Mouse (Mus musculus): ENCODE results near the gene Camta1.

Gene Camta1

DNA sequence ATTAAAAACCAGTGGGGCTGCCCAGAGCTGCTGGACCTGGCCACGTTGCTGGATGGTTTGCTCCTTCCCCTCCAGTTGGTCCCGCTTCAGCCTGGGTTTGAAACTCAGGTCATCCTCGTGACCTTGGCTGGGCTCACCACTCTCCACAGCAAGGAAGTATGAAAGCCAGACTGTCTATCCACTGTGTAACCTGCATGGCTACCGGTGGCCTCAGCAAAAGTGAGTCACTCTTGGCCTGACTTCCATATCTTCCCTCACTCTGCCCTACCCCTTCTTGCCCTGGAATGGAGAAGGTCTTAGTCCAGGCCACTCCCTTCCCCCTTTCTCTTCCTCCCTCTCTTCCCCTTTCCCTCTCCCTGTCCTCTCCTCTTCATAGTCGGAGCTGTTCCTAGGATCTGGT, 558.2 kb downstream of the Camta1 start:
- TF ChIP-seq GATA4 (IDR thresholded peaks at IDR 0.05; ENCODE audit: insufficient replicate concordance, low read length): no peak

DNA sequence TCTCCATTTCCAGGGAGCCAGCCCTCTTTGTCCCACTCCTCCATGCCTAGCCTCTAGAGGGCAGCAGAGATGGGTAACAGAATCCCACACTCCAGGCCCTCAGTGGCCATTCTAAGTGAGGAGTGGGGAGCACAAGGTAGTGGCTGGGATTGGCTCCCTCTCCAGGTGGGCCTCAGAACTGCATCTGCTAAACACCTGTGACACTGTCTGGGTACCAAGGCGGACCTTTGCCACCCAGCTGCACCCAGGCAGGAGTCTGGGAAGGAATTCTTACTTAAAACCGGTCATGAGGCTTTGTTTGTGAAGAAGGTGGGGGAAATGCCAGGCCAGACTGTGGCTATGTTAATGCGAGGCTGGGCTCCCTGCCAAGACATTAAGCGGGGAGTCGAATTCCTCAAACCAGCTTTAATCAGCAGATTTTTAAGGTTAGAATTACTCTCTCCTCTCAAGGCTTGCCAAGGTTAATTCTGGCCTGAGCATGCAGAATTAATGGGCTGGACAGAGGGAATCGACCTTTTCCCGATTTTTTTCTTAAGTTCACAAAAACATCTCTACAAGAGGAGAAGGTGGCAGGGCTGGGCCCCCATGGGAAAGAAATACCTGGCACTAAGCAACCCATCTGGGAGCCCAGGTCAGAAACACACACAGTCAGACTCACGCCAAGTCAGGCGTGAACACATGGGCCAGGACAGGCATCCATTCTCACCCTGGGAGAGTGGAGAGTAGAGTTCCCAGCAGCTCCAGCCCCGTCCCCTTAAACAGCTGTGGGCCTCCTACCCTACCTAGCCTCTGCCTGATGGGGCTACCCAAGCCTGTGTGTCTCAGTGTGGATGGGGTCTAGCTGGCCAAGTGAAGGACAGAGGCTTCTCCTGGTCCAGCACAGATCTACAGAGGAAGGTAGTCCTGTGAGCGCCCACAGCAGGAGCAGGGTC, 559.2 kb downstream of the Camta1 start:
- TF ChIP-seq GATA4 (IDR thresholded peaks at IDR 0.05; ENCODE audit: insufficient replicate concordance, low read length): no peak

DNA sequence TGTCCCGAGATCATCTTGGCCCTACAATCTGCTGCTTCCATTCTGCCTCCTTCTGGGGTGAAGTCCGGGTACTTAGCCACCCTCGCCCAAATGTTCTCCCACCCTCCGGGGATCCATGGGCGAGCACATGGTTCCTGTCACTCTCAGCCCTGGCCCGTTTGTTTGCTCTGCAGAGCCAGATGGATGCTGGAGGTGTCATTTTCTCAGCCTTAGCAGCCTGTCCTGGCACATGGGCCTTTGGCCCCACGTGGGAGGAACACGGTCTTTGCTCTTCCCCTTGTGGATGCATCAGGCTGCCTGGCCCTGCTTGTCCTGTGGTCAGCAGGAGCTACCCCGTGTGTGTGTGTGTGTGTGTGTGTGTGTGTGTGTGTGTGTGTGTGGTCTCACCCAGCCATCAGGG, 560.3 kb downstream of the Camta1 start:
- no peak for TF ChIP-seq GATA4 (IDR thresholded peaks at IDR 0.05; ENCODE audit: insufficient replicate concordance, low read length)

DNA sequence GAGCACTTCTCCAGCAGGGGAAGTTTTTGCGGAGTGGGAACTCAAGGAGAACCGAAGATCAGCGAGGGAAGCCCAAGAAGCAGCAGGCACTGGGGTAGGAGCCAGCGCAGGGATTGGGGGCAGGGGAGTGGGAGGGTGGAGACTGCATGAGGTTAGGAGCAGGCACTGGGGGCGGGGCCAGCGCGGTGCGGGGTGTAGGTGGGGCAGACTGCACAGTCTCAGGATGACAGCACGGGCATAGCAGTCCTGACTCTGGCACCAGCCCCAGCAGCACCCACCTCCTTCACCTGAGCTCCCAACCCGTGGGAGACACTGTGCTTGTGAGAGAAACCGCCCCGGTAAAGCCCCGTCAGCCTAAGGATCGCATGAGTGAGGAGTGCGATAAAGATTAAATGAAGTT, 561.0 kb downstream of the Camta1 start:
- no peak for TF ChIP-seq GATA4 (IDR thresholded peaks at IDR 0.05; ENCODE audit: insufficient replicate concordance, low read length)

DNA sequence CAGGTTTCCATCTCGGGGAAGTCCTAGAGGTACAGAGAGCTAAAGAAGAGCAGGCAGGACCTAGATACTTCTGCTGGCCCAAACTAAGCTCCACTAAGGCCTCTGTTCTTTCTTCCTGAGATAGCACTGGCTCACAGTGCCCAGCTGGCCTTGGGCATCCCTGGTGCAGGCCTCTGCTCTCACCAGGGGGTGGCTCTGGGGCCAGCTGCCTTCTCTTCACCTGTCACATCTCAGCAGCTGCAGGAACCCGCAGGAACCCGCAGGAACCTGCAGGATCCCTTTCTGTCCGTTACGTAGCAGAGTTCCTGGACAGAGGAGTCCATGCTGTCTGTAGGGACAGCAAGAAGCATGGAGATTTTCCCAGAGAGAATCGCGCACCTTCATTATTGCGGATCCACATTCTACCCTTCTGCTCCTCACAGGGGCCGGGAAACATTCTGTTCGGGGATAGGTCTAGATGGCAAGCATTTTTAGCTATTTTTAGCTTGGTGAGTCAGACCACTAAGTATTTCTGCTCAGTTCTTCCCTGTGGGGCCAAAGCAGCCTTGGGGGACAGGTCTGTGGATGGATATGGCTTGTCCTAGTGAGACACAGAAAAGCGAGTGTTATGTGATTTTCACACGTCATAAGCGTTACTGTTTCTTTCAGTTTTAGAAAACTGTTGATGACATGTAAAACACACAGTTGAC, 566.0 kb downstream of the Camta1 start:
- TF ChIP-seq GATA4 (IDR thresholded peaks at IDR 0.05; ENCODE audit: insufficient replicate concordance, low read length): no peak

DNA sequence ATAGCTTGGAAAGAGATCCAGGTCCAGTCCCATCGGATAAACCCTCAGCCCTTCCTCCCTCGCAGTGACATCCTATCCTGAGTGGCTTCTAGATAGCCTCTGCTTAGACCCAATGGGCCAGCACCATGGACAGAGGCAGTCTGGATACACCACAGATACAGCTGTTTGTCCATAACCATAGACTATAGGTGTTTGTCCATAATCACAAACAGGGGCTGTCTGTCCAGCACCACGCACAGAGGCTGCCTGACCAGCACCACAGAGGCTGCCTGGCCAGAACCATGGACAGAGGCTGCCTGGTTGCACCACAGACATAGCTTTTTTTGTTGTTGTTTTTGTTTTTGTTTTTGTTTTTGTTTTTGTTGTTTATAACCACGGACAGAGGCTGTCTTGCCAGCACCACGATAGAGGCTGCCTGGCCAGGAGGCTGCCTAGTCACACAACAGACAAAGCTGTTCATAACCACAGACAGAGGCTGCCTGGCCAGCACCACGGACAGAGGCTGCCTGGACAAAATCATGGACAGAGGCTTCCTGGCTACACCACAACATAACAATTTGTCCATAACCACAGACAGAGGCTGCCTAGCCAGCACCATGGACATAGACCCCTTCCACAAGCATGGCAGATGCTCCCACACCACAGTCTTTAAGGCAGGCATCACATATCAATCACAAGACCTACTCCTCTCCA, 572.6 kb downstream of the Camta1 start:
- TF ChIP-seq GATA4 (IDR thresholded peaks at IDR 0.05; ENCODE audit: insufficient replicate concordance, low read length): no peak

DNA sequence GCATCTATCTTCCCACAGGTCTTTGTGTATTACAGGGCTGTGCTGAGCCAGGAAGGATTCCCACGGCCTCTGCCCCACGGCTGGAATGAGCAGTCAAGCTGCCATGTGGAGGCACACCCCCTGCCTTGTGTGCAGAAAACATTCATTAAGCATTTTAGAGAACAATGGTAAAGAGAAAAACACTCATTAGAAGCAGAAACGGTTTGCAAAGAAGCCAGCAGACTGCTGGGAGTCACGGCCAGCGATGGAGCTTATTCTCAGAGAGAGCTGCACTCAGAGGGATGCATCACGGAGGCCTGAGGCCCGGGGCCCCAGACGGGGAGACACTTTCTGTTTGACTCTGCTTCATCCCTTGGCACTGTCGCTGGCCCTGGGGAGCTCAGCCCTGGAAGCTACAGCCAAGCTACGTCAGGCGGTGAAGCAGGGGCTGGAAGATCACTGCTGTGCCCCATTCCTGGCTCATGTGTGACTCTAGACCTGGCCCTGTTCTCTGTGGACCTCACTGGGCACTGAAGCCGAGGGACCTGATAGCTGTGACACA, 575.7 kb downstream of the Camta1 start:
- TF ChIP-seq GATA4 (IDR thresholded peaks at IDR 0.05; ENCODE audit: insufficient replicate concordance, low read length): no peak

DNA sequence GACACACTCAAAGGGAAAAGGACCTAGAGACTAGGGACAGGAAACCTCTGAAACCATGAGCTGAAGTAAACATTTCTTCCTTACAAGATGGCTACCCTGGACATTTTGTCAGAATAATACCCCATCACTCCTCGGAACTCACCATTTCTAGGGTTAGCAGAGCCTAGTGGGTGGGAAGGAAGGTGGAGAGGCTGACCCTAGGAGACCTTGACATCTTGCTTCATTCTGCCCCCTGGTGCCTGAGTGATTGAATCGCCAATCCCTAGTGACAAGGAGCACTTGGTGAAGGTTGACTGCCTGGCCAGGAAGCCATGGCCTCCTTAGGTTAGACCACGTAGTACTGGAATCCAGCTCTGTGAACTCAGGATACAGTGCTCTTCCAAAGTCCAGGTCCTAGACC, 576.2 kb downstream of the Camta1 start:
- no peak for TF ChIP-seq GATA4 (IDR thresholded peaks at IDR 0.05; ENCODE audit: insufficient replicate concordance, low read length)

DNA sequence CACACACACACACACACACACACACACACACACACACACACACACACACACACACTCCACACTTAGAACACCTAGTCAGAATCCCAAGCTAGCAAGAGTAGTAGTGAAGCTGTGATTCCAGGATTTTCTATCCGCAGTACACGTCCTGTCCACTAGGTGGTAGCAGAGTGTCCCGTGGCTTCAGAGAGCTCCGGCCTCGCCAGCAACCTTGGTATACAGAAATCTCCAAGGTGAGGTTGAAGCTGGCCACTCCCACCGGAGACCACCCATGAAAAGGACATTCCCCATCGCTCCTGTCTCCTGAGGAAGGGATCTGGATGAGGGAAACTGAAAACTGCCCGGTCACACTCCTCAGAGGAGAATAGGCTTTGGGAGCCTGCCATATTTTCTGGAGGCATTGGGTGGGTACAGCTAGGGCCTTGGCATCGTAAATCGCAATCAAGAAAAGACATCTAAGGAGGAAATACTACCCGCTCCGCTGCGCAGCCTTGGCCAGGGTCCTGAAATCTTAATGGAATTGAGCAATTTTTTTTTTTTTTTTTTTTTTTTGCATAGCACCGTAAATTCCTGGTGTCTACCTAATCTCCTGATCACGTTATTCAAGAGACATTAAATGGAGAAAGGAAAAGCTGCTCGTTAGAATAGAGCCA, 578.5 kb downstream of the Camta1 start:
- no peak for TF ChIP-seq GATA4 (IDR thresholded peaks at IDR 0.05; ENCODE audit: insufficient replicate concordance, low read length)

DNA sequence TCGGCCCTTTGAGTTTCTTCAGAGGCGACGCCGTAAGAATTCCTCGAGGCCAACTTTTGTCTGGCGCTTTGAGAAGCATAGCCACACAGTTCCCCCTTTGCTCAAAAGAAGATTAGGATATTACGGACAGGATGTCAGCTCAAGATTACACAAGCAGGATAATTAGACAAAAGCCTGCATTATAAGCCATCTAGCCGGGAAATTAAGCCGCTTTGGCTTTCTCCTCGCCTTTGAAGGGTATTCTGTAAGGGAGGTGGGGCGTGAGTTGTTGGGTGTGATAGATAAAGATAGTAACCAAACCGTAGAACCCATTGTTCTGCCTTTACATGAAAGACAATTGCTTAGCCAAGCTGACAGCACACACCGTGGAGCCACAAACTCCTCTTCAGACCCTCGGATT, 579.6 kb downstream of the Camta1 start:
- TF ChIP-seq GATA4 (IDR thresholded peaks at IDR 0.05; ENCODE audit: insufficient replicate concordance, low read length): no peak

DNA sequence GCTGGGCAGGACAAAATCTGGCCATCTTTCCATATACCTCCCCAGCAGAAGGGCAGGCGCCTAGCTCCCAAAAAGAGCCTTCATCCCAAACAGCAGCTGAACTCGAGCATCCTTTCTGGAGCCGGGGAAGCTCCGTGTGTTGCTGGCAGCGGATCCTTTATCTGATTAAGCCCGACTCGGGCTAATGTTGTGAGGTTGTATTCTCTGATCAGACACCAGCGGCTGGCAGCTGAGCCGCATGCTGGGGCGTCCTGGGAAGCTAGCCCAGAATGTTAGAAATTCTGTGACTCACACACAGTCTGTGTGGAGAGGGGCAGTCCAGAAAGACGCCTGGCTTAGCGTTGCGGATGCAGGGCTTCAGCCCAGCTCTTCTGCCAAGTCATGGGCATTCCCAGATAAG, 586.4 kb downstream of the Camta1 start:
- no peak for TF ChIP-seq GATA4 (IDR thresholded peaks at IDR 0.05; ENCODE audit: insufficient replicate concordance, low read length)

DNA sequence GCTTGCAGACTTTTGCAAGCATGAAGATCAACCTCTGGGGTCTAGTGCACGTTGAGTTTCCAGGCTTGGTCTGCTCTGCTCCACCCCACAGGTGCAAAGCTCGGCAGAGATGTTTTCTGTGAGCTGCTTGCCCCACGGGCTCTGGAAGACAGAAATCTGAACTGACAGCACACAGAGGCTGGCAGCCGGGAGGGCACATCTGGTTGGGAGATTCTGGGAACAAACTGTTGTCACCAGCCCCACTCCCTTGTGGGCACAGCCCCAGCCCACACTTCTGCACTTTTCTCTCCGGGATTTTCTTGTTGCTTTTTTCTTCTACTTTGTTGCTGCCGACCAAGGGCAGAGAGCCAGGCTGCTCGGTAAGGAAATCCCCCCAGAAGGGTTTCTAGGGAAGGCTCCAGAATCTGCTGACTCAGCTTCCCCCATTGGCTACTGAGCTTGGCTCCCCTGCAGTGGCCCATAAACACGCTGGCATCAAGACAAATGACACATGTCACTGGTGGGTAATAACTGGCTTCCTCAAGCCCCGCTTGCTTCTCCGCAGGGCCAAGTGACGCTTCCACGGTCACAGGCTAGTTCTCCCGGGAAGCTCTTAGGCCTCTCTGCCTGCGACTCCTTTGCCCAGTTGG, 597.8 kb downstream of the Camta1 start:
- no peak for TF ChIP-seq GATA4 (IDR thresholded peaks at IDR 0.05; ENCODE audit: insufficient replicate concordance, low read length)

DNA sequence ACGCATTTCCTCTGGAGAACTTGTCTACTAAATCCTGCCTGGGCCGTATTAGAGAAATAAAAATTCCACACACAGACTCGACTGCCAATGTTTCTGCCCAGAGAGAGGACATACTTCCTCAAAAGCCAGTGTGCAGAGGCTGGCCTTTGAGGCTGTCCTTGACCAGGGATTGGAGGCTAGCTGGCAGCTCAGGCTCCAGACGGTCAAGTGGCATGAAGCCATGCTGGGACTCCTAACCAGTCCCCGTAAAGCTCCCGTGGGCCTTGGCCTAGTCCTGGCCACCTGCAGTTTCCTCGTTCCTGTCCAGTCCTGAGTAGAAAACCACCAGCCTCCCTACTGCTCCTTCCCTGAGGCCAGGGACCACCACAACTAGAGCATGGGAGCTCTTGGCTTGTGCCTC, 598.6 kb downstream of the Camta1 start:
- no peak for TF ChIP-seq GATA4 (IDR thresholded peaks at IDR 0.05; ENCODE audit: insufficient replicate concordance, low read length)

DNA sequence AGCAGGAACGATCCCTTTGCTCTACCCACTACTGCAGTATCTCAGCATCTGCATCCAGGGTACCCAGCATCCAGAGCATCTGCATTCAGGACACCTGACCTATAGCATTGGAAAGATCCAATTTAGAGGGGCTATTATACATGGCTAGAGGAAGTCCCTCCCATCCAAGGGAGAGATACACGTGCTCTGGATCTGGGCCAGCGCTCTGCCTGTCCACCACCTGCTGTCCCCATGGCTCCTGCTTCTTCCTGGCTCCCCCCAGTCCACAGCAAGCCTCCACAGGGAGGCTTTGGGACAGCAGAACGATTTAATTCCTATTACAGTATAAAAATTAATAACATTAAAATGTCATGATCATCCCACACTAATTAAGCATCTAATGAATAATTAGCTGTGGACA, 605.1 kb downstream of the Camta1 start:
- no peak for TF ChIP-seq GATA4 (IDR thresholded peaks at IDR 0.05; ENCODE audit: insufficient replicate concordance, low read length)

DNA sequence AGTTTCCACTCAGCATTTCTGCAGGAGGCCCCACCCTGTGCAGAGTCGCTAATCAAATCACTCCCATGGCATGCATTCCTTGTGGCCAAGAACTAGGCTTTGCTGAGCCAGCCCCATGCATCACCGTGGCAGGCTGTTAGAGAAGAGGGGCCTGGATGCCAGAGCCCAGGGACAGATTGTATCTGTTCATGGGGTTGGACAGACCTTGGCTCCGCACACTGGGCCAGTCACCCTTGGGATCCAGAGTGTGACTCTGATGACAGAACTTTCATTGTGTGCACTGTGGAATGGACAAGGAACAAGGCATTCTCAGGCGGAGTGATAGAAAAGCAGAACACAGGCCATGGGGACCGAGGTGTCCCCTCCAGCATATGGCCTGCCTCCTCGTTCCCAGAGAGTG, 610.9 kb downstream of the Camta1 start:
- no peak for TF ChIP-seq GATA4 (IDR thresholded peaks at IDR 0.05; ENCODE audit: insufficient replicate concordance, low read length)
